Mouse (Mus musculus) embryonic facial prominence, embryonic 13.5 days (tissue): Measurements from ENCODE around the gene Klhl24. TPM values are rescaled to one million over a fixed set of nuclear protein-coding genes. Genes with fewer than 3 reads are reported as not detected.

Experiments used
- ATAC-seq: fragments of 200-750 bp; cut with Nextera tagmentation; 2 replicates; pipeline ENCODE4 v1.8.0; 2017; ENCODE audit warnings: low read depth; ENCODE audit not compliant: insufficient number of reproducible peaks, insufficient read depth, low FRiP score, low TSS enrichment
- H3K27ac ChIP-seq: fragments of 300-500 bp; sonication (generic); 2 replicates; pipeline ENCODE4 v1.5.1; 2015; ENCODE audit warnings: moderate library complexity, mild to moderate bottlenecking, inconsistent platforms
- H3K27me3 ChIP-seq: fragments of 300-500 bp; sonication (generic); 2 replicates; pipeline ENCODE4 v1.6.1; 2015; ENCODE audit warnings: mild to moderate bottlenecking, inconsistent platforms
- H3K36me3 ChIP-seq: fragments of 300-500 bp; sonication (generic); 2 replicates; pipeline ENCODE4 v1.6.1; 2015; ENCODE audit warnings: mild to moderate bottlenecking, inconsistent platforms
- H3K4me1 ChIP-seq: fragments of 300-500 bp; sonication (generic); 2 replicates; pipeline ENCODE4 v1.6.1; 2015; ENCODE audit warnings: inconsistent platforms
- H3K4me2 ChIP-seq: fragments of 300-500 bp; sonication (generic); 2 replicates; pipeline ENCODE4 v1.6.1; 2015; ENCODE audit warnings: moderate library complexity, mild to moderate bottlenecking, inconsistent platforms
- H3K4me3 ChIP-seq: fragments of 300-500 bp; sonication (generic); 2 replicates; pipeline ENCODE4 v1.5.1; 2015; ENCODE audit warnings: mild to moderate bottlenecking, inconsistent platforms
- H3K9ac ChIP-seq: fragments of 300-500 bp; sonication (generic); 2 replicates; pipeline ENCODE4 v1.6.1; 2015; ENCODE audit warnings: mild to moderate bottlenecking, inconsistent platforms
- H3K9me3 ChIP-seq: fragments of 300-500 bp; sonication (generic); 2 replicates; pipeline ENCODE4 v1.6.1; 2016; ENCODE audit warnings: inconsistent platforms
- WGBS: fragments of 180-500 bp; shearing (Covaris S2); methylation state at CpG from one replicate; pipeline ENCODE4 v1.1.7; 2015; ENCODE audit warnings: mixed read lengths; 5-methylcytosine and 5-hydroxymethylcytosine counted together
- polyA plus RNA-seq: library from polyadenylated mRNA; unstranded; fragments of >200 nt; fragmentation: Nextera tagmentation; extraction: Ambion mirVana; gene quantifications from 2 replicates; pipeline ENCODE4 v1.2.1, GENCODE M21; 2015

Klhl24 gene
- polyA plus RNA-seq = 26.9 and 32.7 TPM in 2 replicates

GRCm38 (mm10) chr16:20097069-20097710, at the start of gene Klhl24:
TSS of gene Klhl24 (plus strand) at chr16:20097542.
- peaks cover 2% of the 10 kb centered on the region; the same call in 1 of the 2 replicates for H3K4me1 ChIP-seq
- under 1% methylated on average over 29 of the region's 29 CpGs for WGBS
- peak within 1 kb of the TSS; percentile 96 for H3K27ac ChIP-seq
- H3K27me3 ChIP-seq = no peaks in the 10 kb centered on the region
- H3K9me3 ChIP-seq = no peaks in the 10 kb centered on the region
- H3K36me3 ChIP-seq = no peaks in the 10 kb centered on the region
- H3K4me3 ChIP-seq = peak within 1 kb of the TSS; percentile 91
- H3K4me2 ChIP-seq = peak within 1 kb of the TSS; percentile 62
- H3K9ac ChIP-seq = peak within 1 kb of the TSS; percentile 94
- ATAC-seq = peak; percentile 93

- Histone ChIP-seq H3K4me2 (no peak overlapping the region), H3K27me3 (no peaks in the 10 kb centered on the region), H3K36me3 (no peaks in the 10 kb centered on the region), H3K27ac (no peak overlapping the region), H3K9me3 (no peaks in the 10 kb centered on the region), H3K4me1 (no peaks in the 10 kb centered on the region), H3K9ac (no peak overlapping the region), H3K4me3 (no peak overlapping the region)
- ATAC-seq = no peak
- 81% methylated on average over 3 of the region's 3 CpGs for WGBS
Measured at GRCm38 (mm10) chr16:20052655-20053054, 44.7 kb upstream of the Klhl24 start.

GRCm38 (mm10) chr16:20072770-20073169, 24.6 kb upstream of the Klhl24 start:
- peak; percentile 56; the same call in 1 of the 2 replicates for ATAC-seq
- Histone ChIP-seq H3K27ac (no peak overlapping the region), H3K9me3 (no peaks in the 10 kb centered on the region), H3K9ac (no peak overlapping the region), H3K27me3 (no peaks in the 10 kb centered on the region), H3K4me3 (no peak overlapping the region), H3K4me2 (no peak overlapping the region), H3K4me1 (no peaks in the 10 kb centered on the region), H3K36me3 (no peaks in the 10 kb centered on the region)
- WGBS = 27% methylated on average over 1 of the region's 1 CpGs

GRCm38 (mm10) chr16:20076675-20077074, 20.7 kb upstream of the Klhl24 start:
- no peak overlapping the region for H3K4me2 ChIP-seq
- H3K4me3 ChIP-seq = no peak overlapping the region
- H3K27me3 ChIP-seq = no peaks in the 10 kb centered on the region
- 63% methylated on average over 1 of the region's 1 CpGs for WGBS
- no peak overlapping the region for H3K9ac ChIP-seq
- no peaks in the 10 kb centered on the region for H3K36me3 ChIP-seq
- H3K27ac ChIP-seq = no peak overlapping the region
- H3K9me3 ChIP-seq = no peaks in the 10 kb centered on the region
- ATAC-seq = no peak
- H3K4me1 ChIP-seq = no peaks in the 10 kb centered on the region

- no peak overlapping the region for H3K27ac ChIP-seq
- WGBS = 83% methylated on average over 3 of the region's 3 CpGs
- H3K27me3 ChIP-seq = no peaks in the 10 kb centered on the region
- ATAC-seq = no peak
- H3K4me1 ChIP-seq = no peaks in the 10 kb centered on the region
- no peak overlapping the region for H3K9ac ChIP-seq
- no peak overlapping the region for H3K4me3 ChIP-seq
- no peak overlapping the region for H3K4me2 ChIP-seq
- no peaks in the 10 kb centered on the region for H3K9me3 ChIP-seq
- H3K36me3 ChIP-seq = no peaks in the 10 kb centered on the region
Measured at GRCm38 (mm10) chr16:20080271-20080670, 17.1 kb upstream of the Klhl24 start.

GRCm38 (mm10) chr16:20084623-20085022, 12.7 kb upstream of the Klhl24 start:
- H3K9me3 ChIP-seq = no peaks in the 10 kb centered on the region
- no peaks in the 10 kb centered on the region for H3K27me3 ChIP-seq
- no peak for ATAC-seq
- H3K4me1 ChIP-seq = no peaks in the 10 kb centered on the region
- no peak overlapping the region for H3K4me3 ChIP-seq
- H3K4me2 ChIP-seq = no peak overlapping the region
- no peaks in the 10 kb centered on the region for H3K36me3 ChIP-seq
- H3K27ac ChIP-seq = no peak overlapping the region
- WGBS = 94% methylated on average over 1 of the region's 1 CpGs
- H3K9ac ChIP-seq = no peak overlapping the region

- Histone ChIP-seq H3K4me2 (no peak overlapping the region), H3K4me3 (no peak overlapping the region), H3K27ac (no peak overlapping the region), H3K36me3 (no peaks in the 10 kb centered on the region), H3K27me3 (no peaks in the 10 kb centered on the region), H3K4me1 (no peaks in the 10 kb centered on the region), H3K9me3 (no peaks in the 10 kb centered on the region), H3K9ac (no peak overlapping the region)
- no peak for ATAC-seq
- WGBS = 84% methylated on average over 5 of the region's 5 CpGs
Measured at GRCm38 (mm10) chr16:20085250-20085905, 12.0 kb upstream of the Klhl24 start.

- no peak overlapping the region for H3K4me2 ChIP-seq
- no peak overlapping the region for H3K4me3 ChIP-seq
- whole genome bisulfite sequencing = 82% methylated on average over 5 of the region's 5 CpGs
- no peak overlapping the region for H3K27ac ChIP-seq
- H3K36me3 ChIP-seq = no peaks in the 10 kb centered on the region
- no peak overlapping the region for H3K9ac ChIP-seq
- H3K4me1 ChIP-seq = no peaks in the 10 kb centered on the region
- no peak for ATAC-seq
- H3K9me3 ChIP-seq = no peaks in the 10 kb centered on the region
- no peaks in the 10 kb centered on the region for H3K27me3 ChIP-seq
Measured at GRCm38 (mm10) chr16:20086976-20087375, 10.4 kb upstream of the Klhl24 start.

GRCm38 (mm10) chr16:20089636-20090035, 7.7 kb upstream of the Klhl24 start:
- 89% methylated on average over 3 of the region's 3 CpGs for WGBS
- Histone ChIP-seq H3K4me3 (no peak overlapping the region), H3K4me2 (no peak overlapping the region), H3K4me1 (no peaks in the 10 kb centered on the region), H3K9ac (no peak overlapping the region), H3K9me3 (no peaks in the 10 kb centered on the region), H3K27ac (no peak overlapping the region), H3K36me3 (no peaks in the 10 kb centered on the region), H3K27me3 (no peaks in the 10 kb centered on the region)
- ATAC-seq = no peak

- ATAC-seq = no peak
- no peak overlapping the region for H3K9ac ChIP-seq
- 24% methylated on average over 5 of the region's 5 CpGs for WGBS
- H3K4me3 ChIP-seq = no peak overlapping the region
- no peaks in the 10 kb centered on the region for H3K4me1 ChIP-seq
- no peak overlapping the region for H3K4me2 ChIP-seq
- H3K27ac ChIP-seq = no peak overlapping the region
- no peaks in the 10 kb centered on the region for H3K36me3 ChIP-seq
- no peaks in the 10 kb centered on the region for H3K9me3 ChIP-seq
- H3K27me3 ChIP-seq = no peaks in the 10 kb centered on the region
Measured at GRCm38 (mm10) chr16:20090921-20091575, 6.3 kb upstream of the Klhl24 start.

- Histone ChIP-seq H3K4me1 (peaks cover 2% of the 10 kb centered on the region; the same call in 1 of the 2 replicates), H3K36me3 (no peaks in the 10 kb centered on the region)
Measured at GRCm38 (mm10) chr16:20095966-20096365, 1.4 kb upstream of the Klhl24 start.

More at GRCm38 (mm10) chr16:20095966-20096365, 1.4 kb upstream of the Klhl24 start:
- Histone ChIP-seq H3K9ac (no peak overlapping the region), H3K4me2 (no peak overlapping the region), H3K4me3 (no peak overlapping the region), H3K27ac (no peak overlapping the region), H3K27me3 (no peaks in the 10 kb centered on the region), H3K9me3 (no peaks in the 10 kb centered on the region)
- no peak for ATAC-seq
- WGBS = 77% methylated on average over 2 of the region's 2 CpGs
